Mouse (Mus musculus): Measurements from ENCODE around the gene Ulk3. TPM values are rescaled to one million over a fixed set of nuclear protein-coding genes. Genes with fewer than 3 reads are reported as not detected.
A peak's percentile ranks its signal among the peaks of the same experiment; 100 is the strongest.

Ulk3 gene
- total and polyA plus RNA-seq, 2 experiments from 2014 or later, result 15.6 to 31.4 TPM

GRCm38 (mm10) chr9:57568500-57568899 is 20.8 kb upstream of the Ulk3 start:
- Histone ChIP-seq H3K4me3 (ENCODE audit: low read depth, low read length) (no peak overlapping the region), H3K36me3 (ENCODE audit: insufficient read depth) (peaks cover 18% of the 10 kb centered on the region), H3K4me1 (ENCODE audit: insufficient read depth) (0 out of 2 replicates have a peak, but pooled peaks cover 7% of the 10 kb centered on the region), H3K27ac (ENCODE audit: low read depth, low read length) (no peak overlapping the region), H3K4me2 (ENCODE audit: low read depth) (no peak overlapping the region), H3K9ac (no peak overlapping the region), H3K27me3 (ENCODE audit: insufficient read depth, low read length) (no peaks in the 10 kb centered on the region), H3K9me3 (ENCODE audit: low read length) (no peaks in the 10 kb centered on the region)
- ATAC-seq (no peak), DNase-seq (no peak)
- 96% methylated on average over 6 of the region's 6 CpGs for WGBS
- no peak for TF ChIP-seq CTCF (IDR thresholded peaks at IDR 0.05; ENCODE audit: low read depth)

DNA sequence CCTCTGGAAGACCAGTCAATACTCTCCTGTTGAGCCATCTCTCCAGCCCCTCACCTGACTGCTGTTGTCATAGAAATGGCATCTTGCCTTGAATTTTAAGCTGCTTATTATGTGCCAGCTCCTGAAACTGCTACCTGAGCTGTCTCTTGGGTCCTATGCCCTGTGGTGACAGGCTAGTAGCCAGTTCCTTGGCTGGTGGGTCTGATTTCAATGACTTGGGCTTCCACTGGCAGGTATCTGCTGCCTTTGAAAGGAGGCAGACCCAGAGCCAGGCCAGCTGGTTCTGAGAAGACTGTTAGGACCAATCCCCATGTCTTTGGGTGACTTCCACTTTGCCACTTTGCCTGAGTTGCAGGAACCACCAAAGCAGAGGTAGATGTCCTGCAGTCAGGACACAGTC is 14.9 kb upstream of the Ulk3 start:
- peaks cover 25% of the 10 kb centered on the region for H3K36me3 ChIP-seq (ENCODE audit: insufficient read depth)
- H3K9me3 ChIP-seq (ENCODE audit: low read length), result no peaks in the 10 kb centered on the region
- DNase-seq, result no peak
- no peak overlapping the region for H3K4me3 ChIP-seq (ENCODE audit: low read depth, low read length)
- H3K4me1 ChIP-seq (ENCODE audit: insufficient read depth), result no peaks in the 10 kb centered on the region
- H3K27ac ChIP-seq (ENCODE audit: low read depth, low read length), result no peak overlapping the region
- TF ChIP-seq CTCF (IDR thresholded peaks at IDR 0.05; ENCODE audit: low read depth), result no peak
- H3K9ac ChIP-seq, result no peak overlapping the region
- H3K27me3 ChIP-seq (ENCODE audit: insufficient read depth, low read length), result no peaks in the 10 kb centered on the region
- no peak for ATAC-seq
- no peak overlapping the region for H3K4me2 ChIP-seq (ENCODE audit: low read depth)

- Histone ChIP-seq H3K27me3 (ENCODE audit: insufficient read depth, low read length) (no peaks in the 10 kb centered on the region), H3K36me3 (ENCODE audit: insufficient read depth) (peaks cover 33% of the 10 kb centered on the region), H3K27ac (ENCODE audit: low read depth, low read length) (no peak overlapping the region), H3K4me1 (ENCODE audit: insufficient read depth) (no peaks in the 10 kb centered on the region), H3K4me3 (ENCODE audit: low read depth, low read length) (no peak overlapping the region), H3K9ac (no peak overlapping the region), H3K4me2 (ENCODE audit: low read depth) (no peak overlapping the region), H3K9me3 (ENCODE audit: low read length) (no peaks in the 10 kb centered on the region)
- WGBS, result 89% methylated on average over 3 of the region's 3 CpGs
- no peak for TF ChIP-seq CTCF (IDR thresholded peaks at IDR 0.05; ENCODE audit: low read depth)
- ATAC-seq, result no peak
- DNase-seq, result no peak
Observed at GRCm38 (mm10) chr9:57575577-57575976, 13.7 kb upstream of the Ulk3 start.

DNA sequence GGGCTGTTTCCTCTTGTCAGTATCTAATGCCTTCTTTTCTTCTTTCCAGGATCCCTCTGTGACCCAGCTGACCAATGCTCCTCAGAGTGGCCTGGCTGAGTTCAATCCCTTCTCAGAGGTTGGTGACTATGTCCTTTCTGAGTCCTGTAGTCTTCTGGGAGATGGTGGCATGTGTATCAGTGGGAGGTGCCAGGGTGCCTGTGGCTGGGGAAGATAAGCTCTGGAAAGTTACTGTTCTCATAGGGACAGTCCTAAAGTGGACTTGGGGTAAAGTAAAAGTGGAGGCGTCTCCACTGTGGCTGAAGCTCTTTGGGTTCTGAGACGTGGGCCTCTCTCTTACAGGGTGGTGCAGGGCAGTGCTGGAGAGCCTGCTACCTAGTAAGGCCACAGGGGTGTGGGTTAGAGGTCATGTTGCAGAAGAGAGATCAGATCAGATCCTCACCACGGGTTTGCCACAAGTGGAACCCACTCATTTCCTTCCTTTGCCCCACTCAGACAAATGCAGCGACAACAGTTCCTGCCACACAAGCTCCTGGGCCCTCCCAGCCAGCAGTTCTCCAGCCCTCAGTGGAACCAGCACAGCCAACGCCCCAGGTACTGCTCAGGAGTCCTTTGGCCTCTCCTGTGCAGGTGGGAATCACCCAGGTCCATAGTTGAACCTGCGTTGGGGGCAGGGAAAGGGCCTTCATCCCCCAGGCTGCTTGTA is 12.0 kb upstream of the Ulk3 start:
- Histone ChIP-seq H3K9me3 (ENCODE audit: low read length) (no peaks in the 10 kb centered on the region), H3K4me3 (ENCODE audit: low read depth, low read length) (no peak overlapping the region), H3K4me2 (ENCODE audit: low read depth) (no peak overlapping the region), H3K27ac (ENCODE audit: low read depth, low read length) (no peak overlapping the region), H3K27me3 (ENCODE audit: insufficient read depth, low read length) (no peaks in the 10 kb centered on the region), H3K36me3 (ENCODE audit: insufficient read depth) (peaks cover 50% of the 10 kb centered on the region), H3K4me1 (ENCODE audit: insufficient read depth) (no peaks in the 10 kb centered on the region), H3K9ac (no peak overlapping the region)
- TF ChIP-seq CTCF (IDR thresholded peaks at IDR 0.05; ENCODE audit: low read depth), result no peak
- WGBS, result 86% methylated on average over 6 of the region's 6 CpGs
- no peak for DNase-seq
- no peak for ATAC-seq

- Histone ChIP-seq H3K9me3 (ENCODE audit: low read length) (no peaks in the 10 kb centered on the region), H3K4me1 (ENCODE audit: insufficient read depth) (no peaks in the 10 kb centered on the region), H3K27me3 (ENCODE audit: insufficient read depth, low read length) (no peaks in the 10 kb centered on the region), H3K9ac (no peak overlapping the region), H3K4me2 (ENCODE audit: low read depth) (no peak overlapping the region), H3K36me3 (ENCODE audit: insufficient read depth) (peaks cover 54% of the 10 kb centered on the region), H3K4me3 (ENCODE audit: low read depth, low read length) (no peak overlapping the region), H3K27ac (ENCODE audit: low read depth, low read length) (no peak overlapping the region)
- DNase-seq (no peak), ATAC-seq (no peak)
- no peak for TF ChIP-seq CTCF (IDR thresholded peaks at IDR 0.05; ENCODE audit: low read depth)
- 87% methylated on average over 3 of the region's 3 CpGs for WGBS
Observed at GRCm38 (mm10) chr9:57584991-57585390, 4.3 kb upstream of the Ulk3 start.

- peak; percentile 60 for TF ChIP-seq CTCF (IDR thresholded peaks at IDR 0.05; ENCODE audit: low read depth)
- ATAC-seq, result peak; percentile 12; the same call in 1 of the 2 replicates
- 34% methylated on average over 5 of the region's 5 CpGs for WGBS
- peak overlapping the region; percentile 93 for H3K4me2 ChIP-seq (ENCODE audit: low read depth)
- H3K27ac ChIP-seq (ENCODE audit: low read depth, low read length), result no peak overlapping the region
- H3K4me1 ChIP-seq (ENCODE audit: insufficient read depth), result no peaks in the 10 kb centered on the region
- H3K36me3 ChIP-seq (ENCODE audit: insufficient read depth), result peaks cover 53% of the 10 kb centered on the region
- no peak overlapping the region for H3K9ac ChIP-seq
- H3K9me3 ChIP-seq (ENCODE audit: low read length), result no peaks in the 10 kb centered on the region
- H3K4me3 ChIP-seq (ENCODE audit: low read depth, low read length), result no peak overlapping the region
- no peaks in the 10 kb centered on the region for H3K27me3 ChIP-seq (ENCODE audit: insufficient read depth, low read length)
- DNase-seq, result peak; percentile 40
Observed at GRCm38 (mm10) chr9:57590726-57591125, 1.5 kb downstream of the Ulk3 start.

GRCm38 (mm10) chr9:57593454-57594173 is 4.4 kb downstream of the Ulk3 start:
- H3K9me3 ChIP-seq (ENCODE audit: low read length), result no peaks in the 10 kb centered on the region
- no peak overlapping the region for H3K9ac ChIP-seq
- no peak overlapping the region for H3K4me3 ChIP-seq (ENCODE audit: low read depth, low read length)
- H3K4me2 ChIP-seq (ENCODE audit: low read depth), result no peak overlapping the region
- H3K27me3 ChIP-seq (ENCODE audit: insufficient read depth, low read length), result no peaks in the 10 kb centered on the region
- no peak for DNase-seq
- no peak for ATAC-seq
- H3K4me1 ChIP-seq (ENCODE audit: insufficient read depth), result no peaks in the 10 kb centered on the region
- H3K27ac ChIP-seq (ENCODE audit: low read depth, low read length), result no peak overlapping the region
- WGBS, result 67% methylated on average over 12 of the region's 12 CpGs
- H3K36me3 ChIP-seq (ENCODE audit: insufficient read depth), result peaks cover 40% of the 10 kb centered on the region
- TF ChIP-seq CTCF (IDR thresholded peaks at IDR 0.05; ENCODE audit: low read depth), result no peak

Data from forebrain, postnatal 0 days (tissue).